Mouse (Mus musculus) G1E (cell line): ENCODE measurements at regions not wholly inside any gene's neighbourhood (a gene's known extent, or its start where the extent isn't known, plus 50 kb on each side); places are given as distances from the start of the nearest gene placed in this dataset.

Experiments used
- CTCF ChIP-seq: IDR thresholded peaks from 2 replicates; pipeline ENCODE4 v1.5.1; 2012; ENCODE audit warnings: low read depth, low read length, inconsistent platforms, mixed read lengths
- GATA1 ChIP-seq: IDR thresholded peaks from 2 replicates; pipeline ENCODE4 v1.6.1; 2012; ENCODE audit warnings: borderline replicate concordance, low read length, inconsistent platforms, mixed read lengths
- POLR2AphosphoS5 ChIP-seq: IDR thresholded peaks from 2 replicates; pipeline ENCODE4 v1.6.1; 2012; ENCODE audit warnings: low read depth, low read length, inconsistent platforms; ENCODE audit not compliant: insufficient replicate concordance

- TF ChIP-seq CTCF (no peak), GATA1 (no peak), POLR2AphosphoS5 (no peak)
Measured at GRCm38 (mm10) chr5:148744676-148745391, 184.3 kb downstream of the Katnal1 start.
